Mouse (Mus musculus): ENCODE results near the gene Ugt1a1.
A peak's percentile ranks its signal among the peaks of the same experiment; 100 is the strongest.
"Not testable (repeated sequence)": the region's sequence is repeated elsewhere in the genome, so short reads cannot be mapped to it uniquely, and the experiment has no call there.

Gene Ugt1a1

DNA sequence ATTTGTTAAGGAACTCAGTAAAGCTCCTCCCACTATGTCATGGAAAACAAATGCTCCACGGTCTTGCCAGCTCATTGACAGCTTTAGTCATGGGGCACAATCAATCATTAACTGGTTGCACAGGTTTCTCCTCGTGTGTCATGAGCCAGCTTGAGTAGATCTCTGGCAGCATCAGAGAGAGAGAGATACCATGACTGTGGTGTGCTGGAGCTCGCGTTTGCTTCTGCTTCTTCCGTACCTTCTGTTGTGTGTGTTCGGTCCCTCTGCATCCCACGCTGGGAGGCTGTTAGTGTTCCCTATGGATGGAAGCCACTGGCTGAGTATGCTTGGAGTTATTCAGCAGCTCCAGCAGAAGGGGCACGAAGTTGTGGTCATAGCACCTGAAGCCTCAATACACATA, at the start of gene Ugt1a1:
Gene Ugt1a1, plus strand, starts transcription at position 148 of the 400 bp plus-strand sequence.
- DNase-seq = no peak

DNA sequence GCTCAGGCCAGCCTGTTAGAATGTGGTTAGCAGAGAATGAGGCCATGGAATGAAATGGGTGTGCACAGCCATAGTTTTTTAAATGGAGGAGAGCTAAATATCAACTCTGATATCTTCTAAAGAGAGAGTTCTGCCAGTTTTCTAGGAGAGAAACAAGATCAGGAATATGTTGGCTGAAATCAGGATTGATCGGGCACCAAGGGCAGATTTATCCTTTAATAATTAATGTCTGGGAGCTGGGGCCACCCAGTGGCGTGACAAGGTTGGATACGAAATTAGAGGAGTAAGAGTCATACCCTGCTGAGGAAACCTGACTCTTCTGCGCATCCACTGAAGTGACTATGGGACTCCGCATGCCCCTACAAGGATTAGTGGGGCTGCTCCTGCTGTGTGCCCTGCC, 46.0 kb upstream of the Ugt1a1 start, which contains the start of gene Ugt1a5:
Gene Ugt1a5, plus strand, starts transcription at position 302 of the 400 bp plus-strand sequence.
- DNase-seq = no peak

DNA sequence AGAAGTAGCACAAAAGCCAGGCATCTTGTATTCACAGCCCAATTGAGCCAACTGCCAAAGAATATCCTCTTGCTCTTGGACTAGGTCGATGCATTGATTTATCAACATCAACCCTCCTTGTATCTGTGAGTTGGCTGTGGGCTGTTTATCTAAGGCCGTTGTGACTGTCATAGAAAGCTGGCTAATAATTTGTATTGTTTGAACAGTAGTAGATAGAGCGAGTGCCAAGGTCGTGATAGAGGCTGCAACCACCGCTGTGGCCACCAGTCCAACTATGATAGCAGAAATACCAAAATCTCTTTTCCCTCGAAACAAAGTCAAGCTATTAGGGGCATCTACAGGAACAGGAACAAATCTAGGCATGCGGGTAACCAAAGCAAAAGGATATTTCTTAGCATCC, 39.6 kb upstream of the Ugt1a1 start:
- DNase-seq = not testable (repeated sequence)

DNA sequence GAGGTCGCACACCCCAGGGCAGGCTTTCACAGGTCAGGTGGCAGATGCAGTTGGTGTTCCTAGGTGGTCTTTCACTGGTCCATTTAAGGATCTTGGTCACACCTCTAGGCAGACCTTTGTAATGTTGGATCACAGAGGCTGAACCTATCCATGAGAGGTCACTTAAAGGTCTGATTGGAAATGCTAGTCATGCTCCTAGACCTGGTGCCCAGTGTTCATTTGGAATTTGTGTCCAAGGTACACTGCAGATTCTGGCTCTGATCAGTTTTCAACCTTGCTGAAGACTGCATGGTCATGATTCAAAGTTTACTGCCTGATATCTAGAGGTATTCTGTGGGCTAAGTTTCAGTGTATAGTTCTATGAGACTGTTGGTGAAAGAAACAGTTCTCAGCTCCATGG, 32.1 kb upstream of the Ugt1a1 start:
- no peak for DNase-seq

DNA sequence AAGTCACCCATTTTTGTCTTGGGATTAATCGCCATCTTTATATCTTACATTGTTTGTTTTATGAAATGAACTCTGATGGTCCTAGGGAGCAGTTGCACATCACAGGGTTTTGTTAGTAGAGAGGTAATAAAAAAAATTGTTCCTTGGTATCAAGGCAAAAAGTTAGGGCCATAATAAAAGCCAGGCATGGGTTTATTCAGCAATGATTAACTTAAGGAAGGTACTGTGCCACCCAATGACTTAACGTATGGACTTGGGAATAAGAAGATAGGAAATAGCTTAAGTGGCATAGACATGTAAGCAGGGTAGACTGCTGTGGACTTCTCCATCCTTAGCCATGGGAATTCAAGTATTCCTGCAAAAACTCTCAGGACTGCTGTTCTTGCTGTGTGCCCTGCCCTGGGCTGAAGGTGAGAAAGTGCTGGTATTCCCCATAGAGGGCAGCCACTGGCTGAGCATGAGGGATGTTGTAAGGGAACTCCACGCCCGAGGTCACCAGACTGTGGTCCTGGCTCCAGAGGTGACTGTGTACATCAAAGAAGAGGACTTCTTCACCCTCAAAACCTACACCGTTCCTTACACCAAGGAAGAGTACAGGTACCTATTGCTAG, 25.3 kb upstream of the Ugt1a1 start:
- DNase-seq = no peak

DNA sequence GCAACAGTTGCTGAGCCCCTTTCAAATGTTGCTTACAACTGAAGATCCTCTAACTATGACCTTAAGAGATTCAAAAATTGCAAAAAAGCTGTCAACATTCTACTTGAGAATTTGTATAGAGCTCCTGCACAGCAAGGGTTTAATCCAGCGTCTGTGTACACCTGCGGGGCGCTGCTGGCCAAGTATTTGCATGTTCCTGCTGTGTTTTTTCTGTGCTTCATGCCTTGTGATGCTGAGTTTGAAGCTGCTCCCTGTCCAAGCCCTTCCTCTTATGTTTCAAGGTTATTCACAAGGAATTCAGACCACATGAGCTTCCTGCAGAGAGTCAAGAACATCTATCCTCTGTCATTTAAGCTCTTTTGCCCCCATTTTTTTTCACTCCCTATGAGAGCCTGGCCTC, 19.6 kb upstream of the Ugt1a1 start:
- no peak for DNase-seq

DNA sequence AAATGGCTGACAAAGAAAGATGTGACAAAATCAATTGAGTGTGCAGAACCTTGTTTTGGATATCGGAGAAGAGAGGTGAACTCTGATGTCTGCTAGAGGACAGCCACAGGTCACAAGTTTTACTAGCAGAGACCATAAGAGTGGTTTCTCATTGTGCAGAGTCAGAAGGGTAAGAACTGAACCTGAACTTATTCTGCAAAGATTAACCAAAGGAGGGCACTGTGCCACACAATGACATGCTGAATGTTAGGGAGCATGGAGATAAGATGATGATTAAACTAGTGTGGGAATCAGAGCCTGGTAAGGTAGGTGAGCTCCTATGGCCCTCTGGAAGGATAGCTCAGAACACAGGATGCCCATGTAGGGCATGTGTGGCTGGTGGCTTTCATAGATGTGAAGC, 16.1 kb upstream of the Ugt1a1 start:
- no peak for DNase-seq

DNA sequence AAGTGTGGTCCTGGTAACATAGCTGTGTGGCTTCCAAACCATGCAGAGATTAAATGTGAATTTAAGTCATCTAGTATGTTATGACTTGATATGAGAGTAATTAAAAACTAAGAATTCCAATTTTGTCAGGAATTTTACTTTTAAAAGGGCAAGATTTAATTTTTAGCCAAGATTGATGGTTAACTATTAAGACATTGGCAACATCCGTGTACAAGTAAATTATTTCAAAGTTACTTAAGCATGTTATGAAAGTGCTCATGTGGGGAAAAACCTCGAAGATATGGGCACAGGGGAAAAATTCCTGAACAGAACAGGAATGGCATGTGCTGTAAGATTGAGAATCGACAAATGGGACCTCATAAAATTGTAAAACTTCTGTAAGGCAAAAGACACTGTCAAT, 14.3 kb upstream of the Ugt1a1 start:
- no peak for DNase-seq

DNA sequence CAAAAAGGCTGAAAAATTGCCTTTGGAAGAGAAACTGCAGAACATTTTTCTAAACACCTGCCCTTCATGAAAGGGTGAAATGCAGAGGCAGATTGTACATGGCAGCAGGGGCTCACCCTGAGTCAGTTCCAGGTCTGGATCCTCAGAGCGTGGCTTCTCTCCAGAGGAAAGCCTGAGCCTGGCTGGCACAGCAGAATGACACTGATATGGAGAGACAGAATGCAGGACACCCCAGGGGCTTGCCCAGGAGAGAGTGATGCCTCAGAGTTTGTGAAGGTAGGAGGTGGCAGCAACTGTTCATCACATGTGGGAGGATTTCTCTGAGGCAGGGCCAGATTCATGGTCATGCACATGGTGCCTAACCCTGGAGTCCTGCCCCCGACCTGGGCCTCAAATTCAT, 11.8 kb upstream of the Ugt1a1 start:
- DNase-seq = no peak

DNA sequence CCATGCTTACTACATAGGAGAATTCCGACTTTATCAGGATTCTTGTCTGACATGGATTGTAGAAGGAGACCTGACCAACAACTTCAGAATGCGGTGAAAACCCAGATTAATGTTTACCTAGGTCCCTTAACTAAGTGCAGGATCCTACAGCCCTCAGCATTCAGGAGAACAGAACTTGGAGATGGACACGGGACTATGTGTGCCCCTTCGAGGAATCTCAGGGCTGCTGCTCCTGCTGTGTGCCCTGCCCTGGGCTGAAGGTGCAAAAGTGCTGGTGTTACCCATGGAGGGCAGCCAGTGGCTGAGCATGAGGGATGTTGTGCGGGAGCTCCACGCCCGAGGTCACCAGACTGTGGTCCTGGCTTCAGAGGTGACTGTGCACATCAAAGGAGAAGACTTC, 11.3 kb upstream of the Ugt1a1 start, which contains the start of gene Ugt1a2:
Gene Ugt1a2, plus strand, starts transcription at position 146 of the 400 bp plus-strand sequence.
- DNase-seq = no peak

DNA sequence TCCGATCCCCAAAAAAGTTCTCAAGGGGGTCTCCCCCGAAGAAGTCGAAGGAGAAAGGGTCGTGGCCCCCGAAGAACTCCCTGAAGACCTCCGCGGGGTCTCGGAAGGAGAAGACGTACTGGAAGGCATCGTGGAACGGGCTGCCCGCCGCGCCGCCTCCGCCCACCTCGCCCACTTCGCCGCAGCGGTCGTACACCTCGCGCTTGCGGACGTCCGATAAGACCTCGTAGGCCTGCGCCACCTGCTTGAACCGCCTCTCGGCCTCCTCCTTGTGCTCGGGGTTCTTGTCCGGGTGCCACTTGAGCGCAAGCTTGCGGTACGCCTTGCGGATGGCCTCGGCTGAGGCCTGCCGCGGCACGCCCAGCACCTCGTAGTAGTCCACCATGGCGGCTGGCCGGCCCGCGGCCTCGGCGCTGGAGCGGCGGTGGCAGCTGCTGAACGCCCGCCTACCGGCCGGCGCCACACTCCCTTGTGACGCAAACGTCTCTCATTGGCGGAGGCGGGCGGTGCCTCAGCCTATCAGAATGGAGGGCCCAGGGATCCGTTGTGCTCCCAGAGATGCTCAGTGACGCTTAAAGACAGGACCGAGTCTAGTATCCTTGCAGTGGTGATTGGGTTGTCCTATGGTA, 6.4 kb upstream of the Ugt1a1 start, which contains the start of gene Dnajb3:
Gene Dnajb3, minus strand, starts transcription at position 489 of the 629 bp plus-strand sequence.
- peak; percentile 88 for DNase-seq

DNA sequence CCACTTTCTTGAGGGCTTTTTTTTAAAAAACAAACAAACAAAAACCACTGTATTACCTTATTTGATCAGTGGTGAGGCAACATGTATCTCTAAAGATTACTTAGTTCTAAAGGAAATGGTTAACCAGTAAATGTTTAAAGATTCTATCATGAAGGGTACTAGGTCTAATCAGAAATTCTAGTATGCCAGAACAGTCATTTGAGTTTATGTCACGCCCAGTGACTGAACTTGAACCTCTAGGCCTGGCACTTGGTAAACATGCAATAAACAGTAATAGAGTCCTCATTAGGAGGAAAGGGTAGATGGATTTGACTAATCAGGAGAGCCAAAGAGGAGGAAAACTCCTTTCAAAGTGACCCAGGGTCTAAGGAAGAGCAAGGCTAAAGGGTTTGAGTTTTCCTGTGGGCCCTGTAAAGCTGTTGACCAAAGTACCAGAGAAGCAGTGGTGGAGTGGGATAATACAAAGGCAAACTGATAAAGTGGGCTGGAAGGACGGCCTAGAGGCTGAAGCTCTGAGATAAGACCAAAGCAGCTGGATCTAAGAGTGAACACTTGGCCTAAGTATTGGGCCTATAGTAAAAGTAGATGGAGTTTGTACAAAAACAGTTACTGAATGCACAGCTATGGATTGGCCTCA, 4.8 kb upstream of the Ugt1a1 start:
- no peak for DNase-seq

DNA sequence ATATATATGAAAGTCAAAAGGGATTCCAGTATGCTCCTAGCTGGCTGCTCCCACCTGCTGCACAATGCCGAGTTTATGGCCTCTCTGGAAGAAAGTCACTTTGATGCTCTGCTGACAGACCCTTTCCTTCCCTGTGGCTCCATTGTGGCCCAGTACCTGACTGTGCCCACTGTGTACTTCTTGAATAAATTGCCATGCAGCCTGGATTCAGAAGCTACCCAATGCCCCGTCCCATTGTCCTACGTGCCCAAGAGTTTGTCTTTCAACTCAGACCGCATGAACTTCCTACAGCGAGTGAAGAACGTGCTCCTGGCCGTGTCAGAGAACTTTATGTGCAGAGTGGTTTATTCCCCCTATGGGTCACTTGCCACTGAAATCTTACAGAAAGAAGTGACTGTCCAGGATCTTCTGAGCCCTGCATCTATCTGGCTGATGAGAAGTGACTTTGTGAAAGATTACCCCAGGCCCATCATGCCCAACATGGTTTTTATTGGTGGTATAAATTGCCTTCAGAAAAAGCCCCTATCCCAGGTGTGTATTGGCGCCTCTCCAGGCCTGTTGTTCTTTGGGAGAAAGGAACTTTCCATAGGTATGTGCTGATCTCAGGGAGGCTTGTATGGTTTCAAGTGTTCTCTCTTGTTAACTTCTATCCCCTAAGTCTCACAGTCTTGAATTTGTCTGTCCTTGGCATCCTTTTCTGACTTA, 734 bp downstream of the Ugt1a1 start:
- DNase-seq = no peak

DNA sequence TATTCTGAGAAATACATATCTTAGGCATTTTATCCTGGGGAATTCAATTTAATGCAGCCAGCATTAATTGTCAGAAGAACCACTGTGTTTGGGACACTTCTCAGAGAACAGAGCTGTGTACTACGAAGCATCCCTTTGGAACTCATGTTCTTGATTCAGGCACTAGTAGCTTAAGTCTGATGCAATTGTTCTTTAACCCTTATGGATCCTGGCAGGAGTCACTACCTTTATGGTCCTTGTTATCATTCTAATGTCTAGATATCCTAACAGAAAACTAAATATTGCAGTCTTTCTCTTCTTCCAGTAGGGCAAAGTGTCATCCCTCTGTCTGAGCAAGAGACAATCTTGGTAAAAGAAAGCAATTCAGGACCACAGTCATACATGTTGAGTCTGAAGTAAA, 1.3 kb downstream of the Ugt1a1 start:
- no peak for DNase-seq

DNA sequence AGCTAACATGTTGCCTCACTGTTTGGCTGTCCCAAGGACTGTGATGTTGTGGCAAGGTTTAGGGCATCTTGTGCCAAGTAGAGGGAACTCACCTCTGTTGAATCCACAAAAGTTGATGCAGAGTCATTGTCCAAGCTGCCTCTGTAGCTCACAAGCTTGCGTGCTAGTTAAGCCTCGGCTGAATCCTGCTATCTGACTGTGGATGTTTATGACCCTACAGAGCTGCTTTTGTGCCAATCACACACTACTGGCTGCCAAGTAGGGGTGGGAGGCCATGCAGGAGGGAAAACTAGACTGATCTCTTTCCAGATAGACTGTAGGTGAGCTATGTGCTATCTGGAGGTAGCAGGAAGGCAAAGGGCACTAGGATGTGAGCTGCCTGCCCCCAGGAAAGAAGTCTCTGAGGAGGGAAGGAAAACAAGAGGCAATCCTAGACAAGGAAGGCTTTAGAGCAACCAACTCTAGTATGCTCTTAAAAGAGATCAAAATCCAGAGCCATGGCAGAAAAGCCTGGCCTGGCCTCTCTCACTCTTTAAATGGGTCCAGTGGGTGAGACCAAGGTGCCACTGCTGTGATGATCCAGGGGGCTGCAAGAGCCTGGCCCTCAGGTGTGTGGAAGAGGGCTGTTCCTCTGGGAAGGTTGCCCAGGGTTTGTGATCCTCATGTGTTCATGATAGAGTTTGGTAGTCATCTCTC, 2.2 kb downstream of the Ugt1a1 start:
- no peak for DNase-seq

DNA sequence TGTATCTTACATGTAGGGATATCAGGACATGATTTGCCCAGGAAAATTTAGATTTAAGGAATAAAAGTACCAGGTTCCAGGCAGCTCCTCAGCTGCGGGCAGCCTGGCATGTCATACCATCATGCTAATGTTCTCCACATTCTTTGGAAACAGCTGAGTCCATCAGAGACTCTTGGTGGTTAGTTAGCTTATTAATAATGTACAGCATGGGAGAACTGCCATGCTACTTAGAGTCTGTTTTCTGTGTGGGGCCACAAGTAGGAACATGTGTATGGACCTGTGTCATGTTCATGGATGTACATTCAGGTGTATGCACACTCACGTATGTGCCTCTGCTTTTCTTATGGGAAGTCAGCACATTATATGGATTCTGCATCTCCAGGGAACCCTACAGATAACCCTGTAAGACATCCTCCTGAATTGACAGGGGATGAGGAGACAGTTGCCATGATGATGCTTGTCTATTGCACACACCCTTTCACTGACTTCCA, 2.7 kb downstream of the Ugt1a1 start:
- no peak for DNase-seq

DNA sequence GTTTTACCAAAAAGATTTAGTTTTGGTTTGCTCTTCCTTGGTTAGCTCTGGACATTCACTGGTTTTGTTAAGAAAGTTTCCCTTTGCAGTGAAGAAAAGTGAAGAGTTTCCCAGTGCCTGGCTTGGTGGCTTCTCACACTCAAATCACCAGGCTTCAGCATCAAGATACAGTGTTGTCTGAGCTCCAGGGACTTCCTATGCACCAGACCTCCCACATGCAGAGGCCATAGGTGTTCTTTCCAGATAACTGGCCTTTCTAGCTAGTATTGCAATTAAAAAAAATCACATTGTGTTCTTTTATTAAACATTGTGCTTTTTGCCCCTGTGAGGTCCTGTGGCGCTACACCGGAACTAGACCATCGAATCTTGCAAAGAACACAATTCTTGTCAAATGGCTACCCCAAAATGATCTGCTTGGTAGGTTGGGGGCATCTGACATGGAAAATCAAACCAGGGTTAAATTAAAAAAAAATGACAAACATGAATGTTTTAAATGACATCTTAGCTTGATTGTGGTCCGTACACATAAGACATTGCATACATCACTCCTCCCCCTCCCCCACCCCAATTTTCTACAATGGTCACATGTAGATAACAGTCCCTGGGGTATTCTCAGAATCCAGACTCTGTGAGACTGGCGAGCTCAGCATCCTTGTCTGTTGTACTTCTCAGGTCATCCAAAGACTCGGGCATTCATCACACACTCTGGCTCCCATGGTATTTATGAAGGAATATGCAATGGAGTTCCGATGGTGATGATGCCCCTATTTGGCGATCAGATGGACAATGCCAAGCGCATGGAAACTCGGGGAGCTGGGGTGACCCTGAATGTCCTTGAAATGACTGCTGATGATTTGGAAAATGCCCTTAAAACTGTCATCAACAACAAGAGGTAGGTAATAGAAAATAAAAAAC, 4.0 kb downstream of the Ugt1a1 start:
- no peak for DNase-seq

DNA sequence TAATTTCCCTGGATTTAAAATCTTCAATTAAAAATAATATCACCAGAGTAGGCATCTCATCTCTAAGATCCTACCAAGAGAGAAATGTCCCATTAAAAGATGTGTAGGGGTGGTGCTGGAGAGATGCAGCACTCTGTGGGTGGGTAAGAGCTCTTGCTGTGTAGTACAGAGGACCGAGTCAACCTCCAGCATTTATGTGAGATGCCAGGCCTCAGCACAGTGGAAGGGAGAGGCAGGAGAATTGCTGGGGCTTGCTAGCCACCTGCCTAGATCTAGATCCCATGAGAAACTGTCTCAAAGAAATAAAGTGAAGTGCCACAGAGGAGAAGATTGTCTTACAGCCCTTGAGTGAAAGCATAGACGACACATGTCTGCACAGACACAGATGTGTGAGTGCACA, 4.8 kb downstream of the Ugt1a1 start:
- DNase-seq = no peak

DNA sequence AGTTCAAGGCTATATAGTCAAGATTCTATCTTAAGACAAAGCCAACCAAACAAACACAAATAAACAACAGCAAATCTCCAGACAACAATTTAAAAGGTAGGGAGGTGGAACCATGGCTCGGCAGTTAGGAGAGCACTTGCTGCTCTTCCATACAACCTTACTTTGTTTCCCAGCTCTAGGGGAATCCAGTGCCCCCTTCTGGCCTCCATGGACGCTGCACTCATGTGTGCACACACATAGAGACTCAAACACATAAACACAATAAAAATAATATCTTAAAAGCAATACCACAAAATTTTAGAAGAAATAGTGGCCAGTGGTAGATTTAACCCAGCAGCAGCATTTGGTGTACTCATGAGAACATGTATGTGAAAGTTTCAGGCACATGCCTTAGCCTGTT, 5.4 kb downstream of the Ugt1a1 start:
- peak; percentile 19 for DNase-seq

DNA sequence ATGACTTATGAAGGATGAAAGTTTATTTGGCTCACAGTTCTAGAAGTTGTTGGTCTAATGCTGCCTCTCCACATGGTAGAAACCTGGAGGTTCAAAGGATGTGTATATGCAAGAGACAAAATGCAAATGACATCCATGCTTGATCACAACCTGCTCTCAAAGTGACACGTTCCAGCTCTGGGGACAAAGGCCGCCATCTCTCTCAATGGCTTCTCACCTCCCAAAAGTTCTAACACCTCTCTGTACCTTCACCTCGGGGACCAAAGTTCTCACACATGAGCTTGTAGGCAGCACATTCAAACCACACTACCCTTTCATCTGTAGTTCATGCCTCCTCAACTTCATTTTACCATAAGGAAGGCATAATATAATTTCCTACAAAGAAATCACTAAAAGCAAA, 5.8 kb downstream of the Ugt1a1 start:
- DNase-seq = no peak

DNA sequence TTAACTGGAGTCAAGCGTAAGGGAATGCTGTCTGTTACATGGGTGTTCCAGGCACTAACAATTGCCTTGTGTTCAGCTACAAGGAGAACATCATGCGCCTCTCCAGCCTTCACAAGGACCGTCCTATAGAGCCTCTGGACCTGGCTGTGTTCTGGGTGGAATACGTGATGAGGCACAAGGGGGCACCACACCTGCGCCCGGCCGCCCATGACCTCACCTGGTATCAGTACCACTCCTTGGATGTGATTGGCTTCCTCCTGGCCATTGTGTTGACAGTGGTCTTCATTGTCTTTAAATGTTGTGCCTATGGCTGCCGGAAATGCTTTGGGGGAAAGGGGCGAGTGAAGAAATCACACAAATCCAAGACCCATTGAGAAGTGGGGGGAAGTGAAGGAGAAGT, 6.3 kb downstream of the Ugt1a1 start:
- peak; percentile 16 for DNase-seq

DNA sequence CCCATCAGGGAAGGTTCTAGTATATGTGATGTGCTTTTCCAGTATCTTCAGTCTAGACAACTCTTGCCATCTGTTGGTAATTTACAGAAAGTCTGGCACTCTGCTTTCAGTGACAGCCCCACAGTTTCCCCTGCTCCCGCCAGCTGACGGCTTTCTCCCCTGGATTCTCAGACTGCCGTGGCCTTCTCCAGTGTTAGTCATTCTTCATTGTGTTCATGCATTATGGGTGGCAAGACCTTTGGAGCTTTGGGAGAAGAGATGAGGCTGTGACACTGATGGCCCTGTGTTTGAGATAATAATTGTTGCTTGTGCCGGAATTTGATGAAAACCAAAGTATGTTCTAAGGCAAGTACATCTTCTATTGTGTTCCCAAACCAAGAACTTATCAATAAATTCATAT, 6.8 kb downstream of the Ugt1a1 start:
- DNase-seq = no peak
